Mouse (Mus musculus) midbrain, embryonic 10.5 days (tissue): ENCODE data around the gene Baiap2l1. TPM values are rescaled to one million over a fixed set of nuclear protein-coding genes. Genes with fewer than 3 reads are reported as not detected.
"Not testable (repeated sequence)": the region's sequence is repeated elsewhere in the genome, so short reads cannot be mapped to it uniquely, and the experiment has no call there.

Experiments used
- DNase-seq: peaks from one replicate; pipeline ENCODE4 v3.0.0-alpha.2; 2017; ENCODE audit warnings: low spot score
- H3K27ac ChIP-seq: fragments of 300-500 bp; sonication (generic); replicated peaks from 2 replicates; pipeline ENCODE4 v1.5.1; 2016; ENCODE audit warnings: mild to moderate bottlenecking
- H3K27me3 ChIP-seq: fragments of 300-500 bp; sonication (generic); 2 replicates; pipeline ENCODE4 v1.6.1; 2016; ENCODE audit warnings: low read depth, mild to moderate bottlenecking; ENCODE audit not compliant: poor library complexity, severe bottlenecking
- H3K36me3 ChIP-seq: fragments of 300-500 bp; sonication (generic); 2 replicates; pipeline ENCODE4 v1.6.1; 2016; ENCODE audit warnings: mild to moderate bottlenecking, moderate library complexity
- H3K4me1 ChIP-seq: fragments of 300-500 bp; sonication (generic); 2 replicates; pipeline ENCODE4 v1.6.1; 2016
- H3K4me3 ChIP-seq: fragments of 300-500 bp; sonication (generic); 2 replicates; pipeline ENCODE4 v1.5.1; 2016; ENCODE audit warnings: mild to moderate bottlenecking, moderate library complexity
- H3K9me3 ChIP-seq: fragments of 300-500 bp; sonication (generic); replicated peaks from 2 replicates; pipeline ENCODE4 v1.6.1; 2016; ENCODE audit warnings: mild to moderate bottlenecking
- WGBS: fragments of 180-500 bp; shearing (Covaris S2); methylation state at CpG from one replicate; pipeline ENCODE4 v1.1.7; 2016; 5-methylcytosine and 5-hydroxymethylcytosine counted together
- polyA plus RNA-seq: library from polyadenylated mRNA; unstranded; fragments of >200 nt; fragmentation: Nextera tagmentation; extraction: Ambion mirVana; gene quantifications from 2 replicates; pipeline ENCODE4 v1.2.1, GENCODE M21; 2016

Gene Baiap2l1
- polyA plus RNA-seq, 1 experiment from 2014 or later: 3.9 TPM

DNA sequence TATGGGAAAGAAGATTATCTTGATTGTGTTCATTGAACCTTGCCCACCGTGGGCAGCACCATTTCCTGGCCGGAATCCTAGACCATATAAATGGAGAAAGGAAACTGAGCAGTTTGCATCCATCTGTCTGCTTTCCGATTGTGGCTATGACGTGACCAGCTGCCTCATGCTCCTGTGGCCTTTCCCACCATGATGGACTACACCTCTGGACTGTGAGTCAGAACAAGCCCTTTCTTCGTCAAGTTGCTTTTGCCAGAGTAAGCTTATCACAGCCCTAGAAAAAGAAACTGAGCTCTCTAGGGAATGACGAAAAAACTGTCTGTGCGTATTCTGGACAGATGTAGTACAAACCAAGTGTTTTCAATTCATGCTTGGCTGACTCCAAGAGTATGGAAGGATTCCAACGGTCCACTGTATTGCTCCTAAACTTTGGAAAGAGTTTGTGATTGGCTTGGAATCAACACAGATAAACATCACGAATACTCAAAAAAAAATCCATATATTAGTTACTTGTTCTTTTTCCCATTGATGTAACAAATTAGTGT, 10.8 kb upstream of the Baiap2l1 start:
- 88% methylated on average over 9 of the region's 9 CpGs for WGBS
- Histone ChIP-seq H3K27me3 (no peaks in the 10 kb centered on the region), H3K4me1 (peaks cover 13% of the 10 kb centered on the region), H3K9me3 (no peaks in the 10 kb centered on the region), H3K4me3 (no peak overlapping the region), H3K36me3 (no peaks in the 10 kb centered on the region), H3K27ac (no peak overlapping the region)
- DNase-seq: no peak

DNA sequence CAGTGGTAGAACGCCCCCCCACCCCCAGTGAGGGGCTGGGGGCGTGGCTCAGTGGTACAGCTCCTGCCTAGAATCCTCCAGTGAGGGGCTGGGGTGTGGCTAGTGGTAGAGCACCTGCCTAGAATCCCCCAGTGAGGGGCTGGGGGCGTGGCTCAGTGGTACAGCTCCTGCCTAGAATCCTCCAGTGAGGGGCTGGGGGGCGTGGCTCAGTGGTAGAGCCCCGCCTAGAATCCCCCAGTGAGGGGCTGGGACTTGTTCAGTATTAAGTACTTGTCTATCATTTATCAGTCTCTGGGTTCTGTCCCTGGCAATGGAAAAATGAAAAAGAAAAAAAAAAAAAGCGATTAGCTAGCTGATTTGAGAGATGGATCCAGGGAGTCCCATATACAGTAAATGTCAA, 8.6 kb upstream of the Baiap2l1 start:
- not testable (repeated sequence) for H3K27me3 ChIP-seq, DNase-seq, H3K4me1 ChIP-seq, H3K4me3 ChIP-seq, H3K27ac ChIP-seq, H3K36me3 ChIP-seq, H3K9me3 ChIP-seq
- WGBS: 77% methylated on average over 6 of the region's 6 CpGs

DNA sequence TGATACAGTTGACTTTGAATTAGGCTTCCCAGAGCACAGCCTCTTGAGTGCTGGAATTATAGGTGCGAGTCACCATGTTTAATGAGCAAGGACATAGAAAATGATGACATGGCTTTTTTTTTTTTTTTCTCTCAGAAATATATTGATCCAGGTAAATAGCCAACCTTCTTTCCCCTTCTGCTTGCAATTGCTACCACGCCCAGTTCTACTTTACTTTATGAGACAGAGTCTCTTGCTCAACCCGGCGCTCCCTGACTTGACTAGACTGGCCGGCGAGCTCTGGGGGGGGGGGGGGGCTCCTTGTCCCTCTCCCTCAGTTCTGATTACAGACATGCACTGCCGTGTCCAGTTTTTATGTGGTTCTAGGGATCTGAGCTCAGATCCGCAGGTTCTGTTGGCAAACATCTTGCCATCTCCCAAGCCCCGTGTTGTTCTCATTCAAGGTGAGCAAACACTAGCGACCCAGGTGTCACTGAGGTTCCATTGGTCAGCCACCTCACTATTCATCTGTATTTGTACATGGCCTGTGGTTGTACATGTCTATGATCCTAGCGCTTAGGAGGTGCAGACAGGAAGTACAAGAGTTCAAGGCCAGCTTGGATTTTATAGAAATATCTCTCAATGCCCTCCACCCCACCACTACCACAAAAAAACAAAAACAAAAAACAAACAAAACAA, 6.9 kb upstream of the Baiap2l1 start:
- no peak overlapping the region for H3K4me3 ChIP-seq
- peaks cover 4% of the 10 kb centered on the region; the same call in 1 of the 2 replicates for H3K27me3 ChIP-seq
- H3K4me1 ChIP-seq: no peaks in the 10 kb centered on the region; the same call in 1 of the 2 replicates
- DNase-seq: no peak
- H3K36me3 ChIP-seq: no peaks in the 10 kb centered on the region
- 90% methylated on average over 11 of the region's 11 CpGs for WGBS
- no peaks in the 10 kb centered on the region for H3K9me3 ChIP-seq
- no peak overlapping the region for H3K27ac ChIP-seq

DNA sequence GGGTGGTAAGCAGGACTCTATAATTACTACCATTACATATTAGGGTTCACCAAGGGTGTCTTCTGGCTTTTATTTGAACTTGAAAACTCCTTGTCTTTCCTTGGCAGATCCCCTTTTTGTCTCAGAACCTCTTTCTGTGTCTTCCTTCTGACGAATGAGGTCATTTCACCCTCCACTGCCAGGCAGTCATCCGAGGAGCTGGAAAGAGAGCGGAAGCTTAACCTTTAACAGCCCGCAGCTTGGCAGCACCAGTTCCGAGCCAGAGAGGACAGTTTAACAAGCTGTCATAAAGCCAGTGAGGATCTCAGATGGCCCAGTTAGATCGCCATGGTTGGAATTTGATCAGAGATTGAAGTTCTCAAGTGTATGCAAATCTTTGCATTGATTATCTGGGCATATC, 2.4 kb upstream of the Baiap2l1 start:
- Histone ChIP-seq H3K4me1 (peaks cover 19% of the 10 kb centered on the region), H3K27ac (no peak overlapping the region), H3K27me3 (peaks cover 41% of the 10 kb centered on the region), H3K4me3 (no peak overlapping the region), H3K9me3 (no peaks in the 10 kb centered on the region), H3K36me3 (no peaks in the 10 kb centered on the region)
- 63% methylated on average over 6 of the region's 6 CpGs for WGBS
- DNase-seq: no peak

DNA sequence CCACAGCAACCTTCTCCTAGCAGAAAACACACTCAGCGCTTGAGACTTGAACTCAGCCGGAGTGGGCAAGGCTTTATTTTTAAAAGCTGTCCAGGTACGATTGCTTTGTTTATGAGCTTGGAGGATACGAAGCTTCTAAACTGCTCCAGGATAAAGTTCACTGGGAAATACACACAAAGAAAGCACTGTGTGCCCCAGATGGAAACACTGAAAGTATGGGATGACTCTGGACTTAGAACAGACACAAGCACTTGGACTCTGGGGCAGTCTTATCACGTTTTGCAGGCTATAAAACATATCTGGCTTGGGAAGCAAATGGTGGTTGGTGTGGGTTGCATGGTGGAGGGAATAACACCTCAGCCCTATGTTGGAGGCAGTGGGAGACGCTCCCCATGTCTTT, 2.0 kb upstream of the Baiap2l1 start:
- 84% methylated on average over 6 of the region's 6 CpGs for WGBS
- Histone ChIP-seq H3K27me3 (peaks cover 42% of the 10 kb centered on the region), H3K4me3 (no peak overlapping the region), H3K27ac (no peak overlapping the region), H3K9me3 (no peaks in the 10 kb centered on the region), H3K36me3 (no peaks in the 10 kb centered on the region), H3K4me1 (peaks cover 19% of the 10 kb centered on the region)
- DNase-seq: no peak

DNA sequence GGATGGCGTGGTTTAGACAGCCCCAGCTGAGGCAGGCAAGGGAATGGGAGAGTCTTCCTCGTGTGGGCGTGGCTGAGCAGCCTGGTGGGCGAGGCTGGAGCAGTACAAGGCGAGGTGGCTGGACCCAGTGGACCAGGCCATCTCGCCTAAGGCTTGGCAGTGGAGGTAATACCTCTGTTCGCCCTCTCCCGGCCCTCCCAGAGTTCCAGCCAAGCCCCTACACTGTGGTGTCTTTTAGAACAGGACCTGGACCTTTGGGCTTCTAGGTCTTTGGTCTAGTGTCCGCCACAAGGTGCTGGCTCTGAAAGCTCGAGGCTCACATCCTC, 643 bp upstream of the Baiap2l1 start:
- Histone ChIP-seq H3K9me3 (no peaks in the 10 kb centered on the region), H3K27ac (0 out of 2 replicates have a peak overlapping the region, but pooled peaks have one; percentile 2), H3K36me3 (no peaks in the 10 kb centered on the region), H3K4me3 (peak overlapping the region; percentile 72), H3K27me3 (peaks cover 42% of the 10 kb centered on the region), H3K4me1 (peaks cover 19% of the 10 kb centered on the region)
- WGBS: 7% methylated on average over 10 of the region's 10 CpGs
- DNase-seq: no peak

DNA sequence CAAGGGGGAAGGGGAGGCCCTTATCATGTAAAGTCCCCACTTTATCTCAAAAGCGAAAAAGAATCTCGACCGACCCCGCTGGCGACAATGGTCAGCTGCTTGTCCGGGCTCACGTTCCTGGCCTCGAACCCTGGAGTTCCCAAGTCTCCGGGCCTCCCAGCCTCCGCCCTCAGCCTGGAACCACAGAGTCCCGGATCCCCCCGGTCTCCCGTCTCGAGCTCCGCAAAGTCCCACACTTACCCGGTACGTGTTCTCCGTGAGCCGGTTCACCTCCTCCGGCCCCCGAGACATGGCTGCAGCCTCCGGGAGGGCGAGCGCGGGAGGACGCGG, 396 bp downstream of the Baiap2l1 start:
- Histone ChIP-seq H3K4me3 (peak overlapping the region; percentile 72), H3K9me3 (no peaks in the 10 kb centered on the region), H3K27ac (peak overlapping the region; percentile 79), H3K36me3 (no peaks in the 10 kb centered on the region), H3K27me3 (peaks cover 42% of the 10 kb centered on the region), H3K4me1 (peaks cover 19% of the 10 kb centered on the region)
- under 1% methylated on average over 27 of the region's 27 CpGs for WGBS
- DNase-seq: no peak

DNA sequence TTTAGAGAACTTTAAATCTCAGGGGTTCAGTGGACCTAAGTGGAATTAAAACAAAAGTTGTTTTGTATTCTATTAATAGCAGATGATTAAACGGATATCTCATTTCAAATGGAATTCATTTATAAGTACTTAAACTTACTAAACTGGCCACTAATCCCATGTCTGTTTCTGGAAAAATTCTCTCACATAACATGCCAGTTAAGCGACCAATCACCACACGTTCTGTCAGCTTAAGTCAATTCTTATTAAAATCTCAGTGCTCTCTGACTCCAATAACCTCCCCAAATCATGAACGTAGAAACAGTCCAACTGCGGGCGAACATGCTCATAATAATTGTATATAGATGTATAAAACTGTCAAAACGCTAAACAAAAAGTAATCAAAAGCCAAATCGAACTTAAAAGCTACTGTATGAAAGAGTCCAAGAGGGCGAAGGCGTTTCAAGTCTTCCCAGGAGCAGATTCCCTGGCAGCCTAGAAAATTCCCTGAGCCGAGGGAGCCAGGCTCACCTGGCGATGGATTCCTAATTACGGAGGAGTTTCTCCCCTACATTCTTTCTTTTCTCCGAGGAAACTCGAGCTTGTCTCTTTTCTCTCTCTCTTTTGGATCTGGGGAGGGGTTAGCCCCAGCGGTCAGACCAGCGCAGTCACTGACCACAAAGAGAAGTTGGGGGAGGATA, 996 bp downstream of the Baiap2l1 start:
- 12% methylated on average over 17 of the region's 17 CpGs for WGBS
- DNase-seq: no peak
- peak overlapping the region; percentile 79; the same call in 1 of the 2 replicates for H3K27ac ChIP-seq

DNA sequence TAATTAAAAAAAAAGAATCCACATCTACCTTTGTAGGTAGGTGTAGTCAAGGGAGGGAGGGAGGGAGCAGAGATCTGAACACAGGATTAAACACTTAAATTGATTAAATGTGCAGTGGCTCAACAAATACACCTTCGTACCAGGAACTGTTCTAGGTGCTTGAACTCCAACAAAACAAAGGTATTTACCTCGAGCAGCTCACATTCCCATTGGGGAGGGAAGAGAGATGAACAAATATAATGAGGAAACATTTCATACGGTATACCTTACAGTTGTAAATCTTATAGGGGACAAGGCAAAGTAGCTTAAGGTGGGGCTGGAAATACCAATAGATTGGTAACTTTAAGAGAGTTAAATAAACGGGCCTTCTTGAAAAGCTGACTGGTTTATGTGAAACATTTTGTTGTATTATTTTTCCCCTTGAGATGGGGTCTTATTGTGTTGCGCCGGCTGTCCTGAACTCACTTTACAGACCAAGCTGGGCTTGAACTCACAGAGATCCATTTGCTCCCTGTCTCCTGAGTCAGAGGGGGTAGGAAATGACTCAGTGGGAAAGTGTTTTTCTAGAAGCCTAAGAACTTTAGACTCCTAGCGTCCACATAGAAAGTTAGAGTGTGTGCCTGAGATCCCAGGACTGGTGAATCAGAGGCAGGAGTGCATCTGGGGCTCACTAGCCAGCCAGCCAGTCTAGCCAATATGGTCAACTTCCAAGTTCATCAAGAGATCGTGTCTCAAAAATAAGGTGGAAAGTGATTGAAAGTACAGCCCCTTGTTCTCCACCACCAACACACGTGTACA, 5.5 kb downstream of the Baiap2l1 start:
- H3K27ac ChIP-seq: no peak overlapping the region
- no peaks in the 10 kb centered on the region for H3K36me3 ChIP-seq
- H3K4me1 ChIP-seq: peaks cover 10% of the 10 kb centered on the region
- no peak for DNase-seq
- 89% methylated on average over 9 of the region's 9 CpGs for WGBS
- peaks cover 22% of the 10 kb centered on the region for H3K27me3 ChIP-seq
- no peaks in the 10 kb centered on the region for H3K9me3 ChIP-seq
- H3K4me3 ChIP-seq: no peak overlapping the region

More for the DNA sequence above, 996 bp downstream of the Baiap2l1 start:
- Histone ChIP-seq H3K4me1 (peaks cover 19% of the 10 kb centered on the region), H3K36me3 (no peaks in the 10 kb centered on the region), H3K9me3 (no peaks in the 10 kb centered on the region), H3K4me3 (peak overlapping the region; percentile 72), H3K27me3 (peaks cover 42% of the 10 kb centered on the region)

DNA sequence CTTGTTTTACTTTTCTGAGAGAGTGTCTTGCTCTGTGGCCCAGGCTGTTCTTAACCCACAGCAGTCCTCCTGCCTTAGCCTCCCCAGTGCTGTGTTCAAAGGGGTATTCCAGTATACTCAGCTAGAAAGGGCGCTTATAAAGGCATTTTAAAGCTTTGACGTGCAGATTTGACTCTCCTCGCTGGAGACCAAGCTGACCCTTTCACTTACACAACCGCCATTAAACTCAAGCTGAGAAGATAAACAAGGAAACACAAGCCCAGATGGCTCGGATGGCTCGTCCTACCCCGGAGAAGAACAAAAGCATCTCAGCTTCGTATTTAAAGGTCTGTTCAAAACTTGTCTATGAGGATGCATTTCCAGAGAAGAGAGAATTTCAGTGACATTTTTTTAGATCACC, 6.7 kb downstream of the Baiap2l1 start:
- Histone ChIP-seq H3K36me3 (no peaks in the 10 kb centered on the region), H3K27ac (no peak overlapping the region), H3K4me3 (no peak overlapping the region), H3K4me1 (peaks cover 4% of the 10 kb centered on the region; the same call in 1 of the 2 replicates), H3K27me3 (peaks cover 9% of the 10 kb centered on the region), H3K9me3 (no peaks in the 10 kb centered on the region)
- DNase-seq: no peak
- 12% methylated on average over 8 of the region's 8 CpGs for WGBS

DNA sequence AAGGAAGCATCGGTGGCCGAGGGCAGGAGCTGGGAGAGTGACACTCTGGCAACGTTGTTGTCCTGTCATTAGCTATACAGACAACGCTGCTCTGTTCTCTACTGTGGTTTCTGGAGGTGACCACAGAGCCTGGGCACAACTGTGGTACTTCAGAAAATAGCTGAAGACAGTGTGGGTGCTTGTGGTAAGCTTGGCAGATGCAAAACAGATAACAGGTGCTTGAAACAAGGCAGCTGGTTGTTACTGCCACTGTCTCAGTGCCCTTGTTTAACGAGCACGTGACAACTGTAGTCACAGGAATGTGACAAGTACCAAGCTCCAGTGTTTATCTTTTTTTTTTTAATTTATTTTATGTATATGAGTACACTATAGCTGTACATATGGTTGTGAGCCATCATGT, 13.3 kb downstream of the Baiap2l1 start:
- Histone ChIP-seq H3K36me3 (no peaks in the 10 kb centered on the region), H3K9me3 (no peaks in the 10 kb centered on the region), H3K4me1 (no peaks in the 10 kb centered on the region), H3K27me3 (no peaks in the 10 kb centered on the region), H3K27ac (no peak overlapping the region), H3K4me3 (no peak overlapping the region)
- WGBS: 93% methylated on average over 6 of the region's 6 CpGs
- DNase-seq: no peak

DNA sequence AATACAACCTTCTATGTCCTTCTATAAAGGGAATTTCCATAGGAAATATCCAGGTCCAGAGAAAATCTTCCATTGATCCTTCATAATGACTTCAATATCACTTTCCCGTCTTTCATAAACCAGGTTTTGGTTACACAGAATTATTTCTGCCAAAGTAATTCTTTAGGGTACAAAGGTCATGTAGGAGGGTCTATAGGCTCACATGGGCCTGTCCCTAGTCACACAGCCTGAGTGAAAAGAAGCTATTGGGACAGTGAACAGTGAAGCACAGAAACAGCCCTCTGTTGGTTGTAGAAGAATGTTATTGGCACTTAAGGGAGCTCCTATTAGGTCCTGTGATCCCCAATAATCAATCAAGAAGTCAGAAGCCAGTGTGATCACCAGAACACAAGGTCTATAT, 16.8 kb downstream of the Baiap2l1 start:
- WGBS: 69% methylated on average over 1 of the region's 1 CpGs
- H3K36me3 ChIP-seq: no peaks in the 10 kb centered on the region

DNA sequence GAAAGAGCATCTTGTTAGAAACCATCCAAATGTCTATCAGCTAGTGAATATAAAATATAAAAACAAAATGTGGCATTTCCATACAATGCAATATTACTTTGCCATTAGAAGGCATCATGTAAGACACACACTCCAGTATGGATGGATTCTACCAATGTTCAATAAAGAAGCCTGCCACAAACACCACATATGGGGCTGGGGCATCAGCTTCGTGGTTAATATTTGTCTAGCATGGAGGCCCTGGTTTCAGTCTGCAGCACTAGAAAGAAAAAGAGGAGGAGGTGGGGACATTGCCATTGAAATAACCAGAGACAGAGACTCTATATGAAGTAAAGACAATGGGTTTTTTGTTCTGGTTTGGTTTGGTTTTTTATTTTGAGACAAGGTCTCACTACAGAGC, 19.1 kb downstream of the Baiap2l1 start:
- WGBS: 65% methylated on average over 1 of the region's 1 CpGs
- Histone ChIP-seq H3K36me3 (no peaks in the 10 kb centered on the region), H3K4me3 (no peak overlapping the region), H3K9me3 (no peaks in the 10 kb centered on the region), H3K27me3 (no peaks in the 10 kb centered on the region), H3K4me1 (no peaks in the 10 kb centered on the region), H3K27ac (no peak overlapping the region)
- no peak for DNase-seq

More for the DNA sequence above, 16.8 kb downstream of the Baiap2l1 start:
- Histone ChIP-seq H3K27me3 (no peaks in the 10 kb centered on the region), H3K4me3 (no peak overlapping the region), H3K9me3 (no peaks in the 10 kb centered on the region), H3K27ac (no peak overlapping the region), H3K4me1 (no peaks in the 10 kb centered on the region)
- DNase-seq: no peak
